Mouse (Mus musculus) neural tube, embryonic 12.5 days (tissue): ENCODE data around the gene Gm49450. TPM values are rescaled to one million over a fixed set of nuclear protein-coding genes. Genes with fewer than 3 reads are reported as not detected.
"Not testable (repeated sequence)": the region's sequence is repeated elsewhere in the genome, so short reads cannot be mapped to it uniquely, and the experiment has no call there.

Experiments used
- ATAC-seq: fragments of 200-750 bp; cut with Nextera tagmentation; 2 replicates; pipeline ENCODE4 v1.8.0; 2017; ENCODE audit warnings: low read depth, mild to moderate bottlenecking, moderate TSS enrichment, moderate library complexity; ENCODE audit not compliant: low FRiP score
- H3K27ac ChIP-seq: fragments of 300-500 bp; sonication (generic); 2 replicates; pipeline ENCODE4 v1.5.1; 2016
- H3K27me3 ChIP-seq: fragments of 300-500 bp; sonication (generic); replicated peaks from 2 replicates; pipeline ENCODE4 v1.6.1; 2016; ENCODE audit warnings: mild to moderate bottlenecking
- H3K36me3 ChIP-seq: fragments of 300-500 bp; sonication (generic); 2 replicates; pipeline ENCODE4 v1.6.1; 2016; ENCODE audit warnings: mild to moderate bottlenecking
- H3K4me1 ChIP-seq: fragments of 300-500 bp; sonication (generic); 2 replicates; pipeline ENCODE4 v1.6.1; 2016
- H3K4me2 ChIP-seq: fragments of 300-500 bp; sonication (generic); replicated peaks from 2 replicates; pipeline ENCODE4 v1.6.1; 2016; ENCODE audit warnings: mild to moderate bottlenecking
- H3K4me3 ChIP-seq: fragments of 300-500 bp; sonication (generic); 2 replicates; pipeline ENCODE4 v1.5.1; 2016
- H3K9ac ChIP-seq: fragments of 300-500 bp; sonication (generic); 2 replicates; pipeline ENCODE4 v1.6.1; 2016; ENCODE audit warnings: mild to moderate bottlenecking
- H3K9me3 ChIP-seq: fragments of 300-500 bp; sonication (generic); 2 replicates; pipeline ENCODE4 v1.6.1; 2016; ENCODE audit warnings: mild to moderate bottlenecking
- whole genome bisulfite sequencing: fragments of 180-500 bp; shearing (Covaris S2); methylation state at CpG from one replicate; pipeline ENCODE4 v1.1.7; 2016; 5-methylcytosine and 5-hydroxymethylcytosine counted together
- polyA plus RNA-seq: library from polyadenylated mRNA; unstranded; fragments of >200 nt; fragmentation: Nextera tagmentation; extraction: Ambion mirVana; gene quantifications from 2 replicates; pipeline ENCODE4 v1.2.1, GENCODE M21; 2016

Gm49450 gene
- polyA plus RNA-seq, 1 experiment from 2014 or later, result not detected

GRCm38 (mm10) chr15:98982100-98982499 lies 28.7 kb upstream of the Gm49450 start:
- H3K9ac ChIP-seq, result no peak overlapping the region
- no peaks in the 10 kb centered on the region for H3K9me3 ChIP-seq
- H3K4me1 ChIP-seq, result peaks cover 49% of the 10 kb centered on the region
- H3K36me3 ChIP-seq, result no peaks in the 10 kb centered on the region
- H3K27ac ChIP-seq, result no peak overlapping the region
- ATAC-seq, result no peak
- no peaks in the 10 kb centered on the region for H3K27me3 ChIP-seq
- H3K4me3 ChIP-seq, result no peak overlapping the region
- no peak overlapping the region for H3K4me2 ChIP-seq
- 60% methylated on average over 6 of the region's 6 CpGs for WGBS

DNA sequence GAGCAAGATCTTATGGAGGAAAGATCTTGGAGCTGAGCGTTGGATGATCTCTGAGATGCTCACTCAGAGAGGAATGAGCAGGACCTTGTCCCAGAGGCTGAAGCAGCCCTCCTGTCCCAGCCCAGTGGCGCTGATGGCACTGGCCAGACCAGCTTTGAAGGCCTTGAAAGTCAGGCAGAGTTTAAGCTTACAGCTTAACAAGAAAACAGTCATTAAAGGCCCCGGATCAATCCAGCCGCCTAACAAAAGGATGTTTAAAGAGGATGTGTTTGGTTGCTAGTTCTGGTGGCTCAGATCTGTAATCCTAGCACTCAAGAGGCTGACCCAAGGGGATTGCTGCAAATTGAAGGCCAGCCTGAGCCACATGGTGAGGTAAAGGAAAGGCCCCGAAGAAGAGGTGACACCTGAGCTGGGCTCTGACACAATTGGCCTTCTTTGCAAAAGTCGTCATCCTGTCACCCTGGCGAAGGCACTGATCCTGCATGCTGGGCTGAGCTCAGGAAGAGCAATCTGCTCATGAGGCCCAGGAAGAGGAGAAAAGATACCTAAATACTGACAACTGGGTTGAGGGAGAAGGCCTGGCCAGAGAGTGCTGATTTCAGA lies 26.8 kb upstream of the Gm49450 start:
- H3K9ac ChIP-seq, result 0 out of 2 replicates have a peak overlapping the region, but pooled peaks have one; percentile 26
- WGBS, result 36% methylated on average over 7 of the region's 7 CpGs
- peaks cover 53% of the 10 kb centered on the region for H3K4me1 ChIP-seq
- no peak overlapping the region for H3K4me3 ChIP-seq
- H3K36me3 ChIP-seq, result no peaks in the 10 kb centered on the region
- no peak overlapping the region for H3K4me2 ChIP-seq
- no peak for ATAC-seq
- H3K27ac ChIP-seq, result no peak overlapping the region
- no peaks in the 10 kb centered on the region for H3K9me3 ChIP-seq
- no peaks in the 10 kb centered on the region for H3K27me3 ChIP-seq

GRCm38 (mm10) chr15:98978409-98979172 lies 25.2 kb upstream of the Gm49450 start:
- Histone ChIP-seq H3K9ac (peak overlapping the region; percentile 42), H3K27me3 (no peaks in the 10 kb centered on the region), H3K4me2 (peak overlapping the region; percentile 54), H3K4me3 (peak overlapping the region; percentile 11; the same call in 1 of the 2 replicates), H3K9me3 (no peaks in the 10 kb centered on the region), H3K4me1 (peaks cover 53% of the 10 kb centered on the region), H3K27ac (peak overlapping the region; percentile 82), H3K36me3 (no peaks in the 10 kb centered on the region)
- WGBS, result 37% methylated on average over 20 of the region's 20 CpGs
- ATAC-seq, result no peak

- Histone ChIP-seq H3K4me3 (peak overlapping the region; percentile 11), H3K4me2 (peak overlapping the region; percentile 54), H3K4me1 (peaks cover 48% of the 10 kb centered on the region), H3K36me3 (no peaks in the 10 kb centered on the region), H3K27ac (peak overlapping the region; percentile 82), H3K27me3 (no peaks in the 10 kb centered on the region), H3K9me3 (no peaks in the 10 kb centered on the region), H3K9ac (peak overlapping the region; percentile 42)
- 49% methylated on average over 14 of the region's 14 CpGs for WGBS
- ATAC-seq, result peak; percentile 72
These were observed 24.5 kb upstream of the Gm49450 start for GRCm38 (mm10) chr15:98977759-98978408.

DNA sequence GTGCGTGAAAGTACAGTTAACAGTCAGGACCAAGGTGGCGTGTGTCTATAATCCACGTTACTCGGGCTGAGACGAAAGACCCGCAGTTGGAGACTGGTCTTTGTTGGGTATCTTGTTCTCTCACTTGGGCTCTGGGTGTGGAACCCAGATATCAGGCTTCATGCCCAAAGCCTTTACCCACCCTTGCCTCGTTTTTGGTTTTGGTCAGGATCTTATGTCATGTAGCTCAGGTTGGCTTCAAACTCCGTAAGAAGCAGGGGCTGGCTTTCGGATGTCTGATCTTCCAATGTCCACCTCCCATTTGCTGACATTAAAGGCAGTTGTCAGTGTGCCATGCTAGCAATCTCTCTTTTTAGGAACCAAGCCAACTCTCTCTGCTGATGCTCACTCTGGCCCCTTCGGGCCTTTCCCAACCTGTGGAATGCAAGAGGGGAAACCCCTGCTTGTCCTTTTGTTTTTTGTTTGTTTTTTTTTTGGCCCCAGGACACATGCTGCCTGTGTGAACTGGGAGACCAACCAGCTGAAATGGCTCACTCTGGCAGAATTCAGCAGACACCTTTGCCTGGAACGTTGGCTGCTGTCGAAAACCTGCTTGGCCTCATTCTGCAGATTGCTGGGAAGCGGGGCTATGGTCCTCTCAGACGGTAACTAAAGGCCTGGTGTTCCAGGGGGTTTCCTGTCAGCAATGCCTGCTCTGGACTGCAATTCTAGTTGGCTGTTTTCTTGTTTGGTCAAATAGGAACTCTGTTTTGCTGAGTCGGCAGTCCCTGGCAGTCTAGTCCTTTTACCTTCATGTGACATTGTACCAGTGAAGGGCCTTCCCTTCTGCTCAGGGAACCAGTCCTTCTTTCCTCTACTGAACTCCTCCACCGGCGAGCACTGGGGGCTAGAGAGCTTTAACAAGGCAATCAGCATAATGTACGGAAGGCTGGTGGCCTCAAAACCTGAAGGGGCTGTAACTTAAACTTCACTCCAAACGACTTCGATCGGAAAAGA lies 23.7 kb upstream of the Gm49450 start:
- ATAC-seq, result no peak
- no peaks in the 10 kb centered on the region for H3K9me3 ChIP-seq
- peak overlapping the region; percentile 82 for H3K27ac ChIP-seq
- peaks cover 45% of the 10 kb centered on the region for H3K4me1 ChIP-seq
- no peak overlapping the region for H3K9ac ChIP-seq
- no peak overlapping the region for H3K4me3 ChIP-seq
- H3K4me2 ChIP-seq, result peak overlapping the region; percentile 54
- no peaks in the 10 kb centered on the region for H3K27me3 ChIP-seq
- 73% methylated on average over 21 of the region's 21 CpGs for WGBS
- H3K36me3 ChIP-seq, result no peaks in the 10 kb centered on the region

- Histone ChIP-seq H3K4me1 (peaks cover 58% of the 10 kb centered on the region), H3K9ac (no peak overlapping the region), H3K4me2 (no peak overlapping the region; the same call in 1 of the 2 replicates)
These were observed 19.8 kb upstream of the Gm49450 start for GRCm38 (mm10) chr15:98973015-98973614.

DNA sequence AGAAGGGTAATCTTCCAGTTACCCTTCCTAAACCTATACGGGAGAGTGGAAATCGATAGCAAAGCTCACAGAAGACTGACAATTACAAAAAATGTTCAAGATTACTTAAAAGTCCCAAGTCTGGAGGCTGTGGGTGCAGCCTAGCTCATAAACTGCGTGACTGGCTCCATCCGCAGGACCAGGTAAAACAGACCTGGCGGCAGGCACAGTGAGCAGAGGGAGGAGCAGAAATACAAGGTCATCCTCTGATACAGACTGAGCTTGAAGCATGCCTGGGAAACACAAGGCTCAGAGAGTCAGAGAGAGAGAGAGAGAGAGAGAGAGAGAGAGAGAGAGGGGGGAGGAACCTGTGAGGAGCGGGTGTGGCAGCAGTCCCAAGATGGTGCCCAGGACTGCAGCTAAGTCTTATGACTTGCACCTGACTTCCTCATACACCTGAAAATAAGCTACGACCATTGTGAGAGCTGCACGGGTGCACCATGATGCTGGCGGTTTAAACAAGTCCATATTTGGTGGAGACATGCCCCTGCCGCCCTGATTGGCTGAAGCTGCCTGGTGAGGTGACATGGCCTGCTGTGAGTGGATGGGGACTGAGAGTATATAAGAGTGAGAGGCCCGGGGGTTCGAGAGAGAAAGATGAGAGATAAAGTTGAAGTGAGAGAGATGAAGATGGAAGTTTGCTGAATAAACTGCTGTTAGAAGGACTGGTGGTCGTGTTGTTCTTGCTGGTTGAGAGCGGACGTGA lies 18.4 kb upstream of the Gm49450 start:
- Histone ChIP-seq H3K4me2 (peak overlapping the region; percentile 51), H3K27ac (peak overlapping the region; percentile 95), H3K4me1 (peaks cover 45% of the 10 kb centered on the region), H3K9ac (peak overlapping the region; percentile 44)
- 65% methylated on average over 15 of the region's 15 CpGs for WGBS
- H3K36me3 ChIP-seq, H3K9me3 ChIP-seq, H3K4me3 ChIP-seq, H3K27me3 ChIP-seq: not testable (repeated sequence)
- peak; percentile 51 for ATAC-seq

More at GRCm38 (mm10) chr15:98973015-98973614, 19.8 kb upstream of the Gm49450 start:
- no peaks in the 10 kb centered on the region for H3K36me3 ChIP-seq
- 73% methylated on average over 9 of the region's 9 CpGs for WGBS
- no peak overlapping the region for H3K4me3 ChIP-seq
- no peaks in the 10 kb centered on the region for H3K27me3 ChIP-seq
- peak overlapping the region; percentile 32; the same call in 1 of the 2 replicates for H3K27ac ChIP-seq
- no peak for ATAC-seq
- no peaks in the 10 kb centered on the region for H3K9me3 ChIP-seq

- Histone ChIP-seq H3K27ac (peak overlapping the region; percentile 95), H3K4me2 (peak overlapping the region; percentile 51), H3K9me3 (no peaks in the 10 kb centered on the region), H3K36me3 (no peaks in the 10 kb centered on the region), H3K9ac (peak overlapping the region; percentile 44), H3K4me3 (no peak overlapping the region), H3K27me3 (no peaks in the 10 kb centered on the region), H3K4me1 (peaks cover 44% of the 10 kb centered on the region)
- 10% methylated on average over 4 of the region's 4 CpGs for WGBS
- peak; percentile 45; the same call in 1 of the 2 replicates for ATAC-seq
These were observed 17.8 kb upstream of the Gm49450 start for GRCm38 (mm10) chr15:98971111-98971510.

- Histone ChIP-seq H3K27me3 (no peaks in the 10 kb centered on the region), H3K9ac (peak overlapping the region; percentile 43), H3K4me1 (peaks cover 49% of the 10 kb centered on the region), H3K4me2 (peak overlapping the region; percentile 51), H3K9me3 (no peaks in the 10 kb centered on the region), H3K27ac (peak overlapping the region; percentile 96), H3K36me3 (no peaks in the 10 kb centered on the region), H3K4me3 (no peak overlapping the region)
- WGBS, result 9% methylated on average over 16 of the region's 16 CpGs
- ATAC-seq, result no peak
These were observed 16.2 kb upstream of the Gm49450 start for GRCm38 (mm10) chr15:98969372-98970101.

- ATAC-seq, result peak; percentile 86
- Histone ChIP-seq H3K27me3 (no peaks in the 10 kb centered on the region), H3K27ac (peak overlapping the region; percentile 96), H3K9me3 (no peaks in the 10 kb centered on the region), H3K4me3 (no peak overlapping the region), H3K9ac (peak overlapping the region; percentile 43), H3K36me3 (no peaks in the 10 kb centered on the region), H3K4me2 (peak overlapping the region; percentile 51), H3K4me1 (peaks cover 49% of the 10 kb centered on the region)
- 5% methylated on average over 12 of the region's 12 CpGs for WGBS
These were observed 15.5 kb upstream of the Gm49450 start for GRCm38 (mm10) chr15:98968701-98969371.
